Mouse (Mus musculus): ENCODE data around the gene Mrpl36.

GRCm38 (mm10) chr13:73320048-73320447 lies 8.3 kb upstream of the Mrpl36 start:
- TF ChIP-seq MAX (IDR thresholded peaks at IDR 0.05; ENCODE audit: low read depth) (no peak), USF1 (IDR thresholded peaks at IDR 0.05; ENCODE audit: low read depth) (no peak), CEBPB (IDR thresholded peaks at IDR 0.05; ENCODE audit: insufficient read depth, poor library complexity, severe bottlenecking) (no peak), POLR2A (IDR thresholded peaks at IDR 0.05; ENCODE audit: insufficient read length, low read depth) (no peak), MYOD1 (IDR thresholded peaks at IDR 0.05; ENCODE audit: control insufficient read depth in 1 of 3, insufficient read length in 2 of 3, low read depth in 2 of 3) (no peak), REST (IDR thresholded peaks at IDR 0.05; ENCODE audit: insufficient read depth, insufficient read length) (no peak), E2F4 (IDR thresholded peaks at IDR 0.05; ENCODE audit: insufficient read depth) (no peak)
